Mouse (Mus musculus): ENCODE measurements around the gene Rspo1. TPM values are rescaled to one million over a fixed set of nuclear protein-coding genes. Genes with fewer than 3 reads are reported as not detected.

Gene Rspo1
- total and polyA plus RNA-seq, 3 experiments: 0.25 to 0.50 (median 0.31) TPM

GRCm38 (mm10) chr4:125015806-125016635 is 29.8 kb downstream of the Rspo1 start, which contains the start of gene Gnl2:
Gnl2 (plus strand) TSS chr4:125016585.
- H3K9ac ChIP-seq (ENCODE audit: insufficient read depth, low read depth): no peak within 1 kb of the TSS
- in situ Hi-C loops (cut with MboI; ENCODE audit: low pct_ligation_motif_present, low pct_unique_long_range_greater_than_20kb, low sequenced_read_pairs) (no loop called here), dilution Hi-C loops (cut with MboI; ENCODE audit: extremely low pct_ligation_motif_present, extremely low pct_unique_long_range_greater_than_20kb, low sequenced_read_pairs) (no loop called here)
- TF ChIP-seq MAFK (IDR thresholded peaks at IDR 0.05; ENCODE audit: insufficient replicate concordance, low read length): no peak
- no peak for TF ChIP-seq MEF2A (IDR thresholded peaks at IDR 0.05; ENCODE audit: borderline replicate concordance, low read depth, low read length)
- TF ChIP-seq ZMIZ1 (IDR thresholded peaks at IDR 0.05; ENCODE audit: low read depth, low read length): no peak
- no peak for TF ChIP-seq ELF1 (IDR thresholded peaks at IDR 0.05; ENCODE audit: low read depth, low read length)
- no peak for TF ChIP-seq MYC (IDR thresholded peaks at IDR 0.05; ENCODE audit: low read depth, low read length)
- no peak for TF ChIP-seq E2F4 (IDR thresholded peaks at IDR 0.05; ENCODE audit: insufficient replicate concordance, low read depth, low read length)
- TF ChIP-seq TCF12 (IDR thresholded peaks at IDR 0.05; ENCODE audit: low read depth, low read length): no peak
- no peak for TF ChIP-seq MXI1 (IDR thresholded peaks at IDR 0.05; ENCODE audit: low read depth, low read length)
- no peak for TF ChIP-seq ZNF384 (IDR thresholded peaks at IDR 0.05; ENCODE audit: low read depth, low read length)
- TF ChIP-seq ETS1 (conservative IDR thresholded peaks at IDR 0.05; ENCODE audit: low read depth, low read length): no peak
- no peak for TF ChIP-seq POLR2A (IDR thresholded peaks at IDR 0.05; ENCODE audit: low read depth, low read length)
- TF ChIP-seq SMC3 (IDR thresholded peaks at IDR 0.05; ENCODE audit: low read depth, low read length): no peak
- TF ChIP-seq UBTF (IDR thresholded peaks at IDR 0.05; ENCODE audit: low read depth, low read length): no peak
- no peak for TF ChIP-seq RCOR1 (conservative IDR thresholded peaks at IDR 0.05; ENCODE audit: low read depth, low read length)
- TF ChIP-seq CHD1 (IDR thresholded peaks at IDR 0.05; ENCODE audit: low read depth, low read length): no peak
- no peak for TF ChIP-seq MAZ (IDR thresholded peaks at IDR 0.05; ENCODE audit: low read depth, low read length)
- TF ChIP-seq HCFC1 (IDR thresholded peaks at IDR 0.05; ENCODE audit: low read depth, low read length): no peak
- TF ChIP-seq JUND (conservative IDR thresholded peaks at IDR 0.05; ENCODE audit: low read depth, low read length): no peak
- TF ChIP-seq IRF4 (IDR thresholded peaks at IDR 0.05; ENCODE audit: low read depth, low read length): no peak
- no peak for TF ChIP-seq SIN3A (IDR thresholded peaks at IDR 0.05; ENCODE audit: low read length)
- H3K4me2 ChIP-seq (ENCODE audit: insufficient read depth, low read depth, poor library complexity, severe bottlenecking): no peak within 1 kb of the TSS
- no peaks in the 10 kb centered on the region for H3K36me3 ChIP-seq (replicated peaks in 1 of 2; ENCODE audit: control insufficient read depth in 1 of 2, insufficient read depth in 1 of 2, low read length in 1 of 2)
- no peaks in the 10 kb centered on the region for H3K4me1 ChIP-seq (ENCODE audit: control insufficient read depth in 1 of 2, insufficient read depth in 2 of 2)
- H3K9me3 ChIP-seq (replicated peaks; ENCODE audit: low read length): no peaks in the 10 kb centered on the region
- peaks cover 86% of the 10 kb centered on the region for H3K27me3 ChIP-seq (replicated peaks)
- H3K27ac ChIP-seq (ENCODE audit: insufficient read depth, low read depth): no peak within 1 kb of the TSS
- no peaks in the 10 kb centered on the region for H3K79me2 ChIP-seq (replicated peaks; ENCODE audit: control insufficient read depth, extremely low read depth, insufficient read depth, poor library complexity, severe bottlenecking)
- no peak for DNase-seq (ENCODE audit: extremely low read depth)
- H3K4me3 ChIP-seq (replicated peaks in 1 of 3; ENCODE audit: low read depth in 2 of 3, low read length in 2 of 3, poor library complexity in 1 of 3): no peak within 1 kb of the TSS

- in situ Hi-C loops (cut with MboI; ENCODE audit: low pct_ligation_motif_present, low pct_unique_long_range_greater_than_20kb, low sequenced_read_pairs): no loop called here
- H3K27ac ChIP-seq (ENCODE audit: insufficient read depth, low read depth): no peak overlapping the region
- H3K79me2 ChIP-seq (replicated peaks; ENCODE audit: control insufficient read depth, extremely low read depth, insufficient read depth, poor library complexity, severe bottlenecking): no peaks in the 10 kb centered on the region
- no peak overlapping the region for H3K9ac ChIP-seq (ENCODE audit: insufficient read depth, low read depth)
- H3K4me2 ChIP-seq (ENCODE audit: insufficient read depth, low read depth, poor library complexity, severe bottlenecking): no peak overlapping the region
- dilution Hi-C loops (cut with MboI; ENCODE audit: extremely low pct_ligation_motif_present, extremely low pct_unique_long_range_greater_than_20kb, low sequenced_read_pairs): no loop called here
- no peaks in the 10 kb centered on the region for H3K36me3 ChIP-seq (replicated peaks in 1 of 2; ENCODE audit: control insufficient read depth in 1 of 2, insufficient read depth in 1 of 2, low read length in 1 of 2)
- DNase-seq (ENCODE audit: extremely low read depth): no peak
- H3K4me1 ChIP-seq (ENCODE audit: control insufficient read depth in 1 of 2, insufficient read depth in 2 of 2): no peaks in the 10 kb centered on the region
- TF ChIP-seq NELFE (IDR thresholded peaks at IDR 0.05; ENCODE audit: low read depth, low read length): no peak
- TF ChIP-seq MXI1 (IDR thresholded peaks at IDR 0.05; ENCODE audit: low read depth, low read length): no peak
- no peak for TF ChIP-seq GABPA (IDR thresholded peaks at IDR 0.05; ENCODE audit: insufficient replicate concordance, low read depth, low read length)
- no peak for TF ChIP-seq JUN (IDR thresholded peaks at IDR 0.05; ENCODE audit: insufficient read depth, low read depth, low read length)
- TF ChIP-seq ZKSCAN1 (IDR thresholded peaks at IDR 0.05; ENCODE audit: borderline replicate concordance, low read depth, low read length): no peak
- TF ChIP-seq POLR2AphosphoS2 (IDR thresholded peaks at IDR 0.05; ENCODE audit: low read depth, low read length): no peak
- TF ChIP-seq SMC3 (IDR thresholded peaks at IDR 0.05; ENCODE audit: low read depth, low read length): no peak
- no peak for TF ChIP-seq RAD21 (IDR thresholded peaks at IDR 0.05; ENCODE audit: low read depth, low read length)
- TF ChIP-seq UBTF (IDR thresholded peaks at IDR 0.05; ENCODE audit: low read depth, low read length): no peak
- no peak for TF ChIP-seq ZMIZ1 (IDR thresholded peaks at IDR 0.05; ENCODE audit: low read depth, low read length)
- TF ChIP-seq CHD1 (IDR thresholded peaks at IDR 0.05; ENCODE audit: low read depth, low read length): no peak
- TF ChIP-seq MYC (IDR thresholded peaks at IDR 0.05; ENCODE audit: low read depth, low read length): no peak
- TF ChIP-seq KAT2A (IDR thresholded peaks at IDR 0.05; ENCODE audit: insufficient replicate concordance, low read length): no peak
- no peak for TF ChIP-seq IRF4 (IDR thresholded peaks at IDR 0.05; ENCODE audit: low read depth, low read length)
- TF ChIP-seq NRF1 (IDR thresholded peaks at IDR 0.05; ENCODE audit: low read depth, low read length): no peak
- no peak for TF ChIP-seq TCF12 (IDR thresholded peaks at IDR 0.05; ENCODE audit: low read depth, low read length)
- no peak for TF ChIP-seq PAX5 (IDR thresholded peaks at IDR 0.05; ENCODE audit: low read length)
- TF ChIP-seq JUND (conservative IDR thresholded peaks at IDR 0.05; ENCODE audit: low read depth, low read length): no peak
- H3K9me3 ChIP-seq (replicated peaks; ENCODE audit: low read length): no peaks in the 10 kb centered on the region
- peaks cover 90% of the 10 kb centered on the region for H3K27me3 ChIP-seq (replicated peaks)
- H3K4me3 ChIP-seq (replicated peaks in 1 of 3; ENCODE audit: low read depth in 2 of 3, low read length in 2 of 3, poor library complexity in 1 of 3): no peak overlapping the region
These were observed 31.2 kb downstream of the Rspo1 start for GRCm38 (mm10) chr4:125017431-125017830.

All from CH12.LX (cell line).